ENCODE assay signal across 23 mouse cellular contexts in genomic region chr13:19449387-19449786, GRCm38 (mm10).
"Had no signal": no experiment of that assay in that cellular context is flagged by ENCODE, and none has a peak within 500 bp of the region (broad histone marks: within the 10 kb centered on the region; RNA-seq: fewer than 3 reads in every experiment).

No protein-coding gene starts in this region.

- DNase-seq: kidney, adult 2 months; kidney, postnatal 10 days; kidney, postnatal 36 days; layer of hippocampus, adult 9-11 months; liver; lung, adult 18-20 months; lung, postnatal 10 days; lung, postnatal 4 days; right cerebral cortex, adult 18-20 months; right cerebral cortex, postnatal 25 days; spleen, adult 18-20 months; thymus, postnatal 25 days had no signal

- H3K27ac ChIP-seq: kidney, embryonic 15.5 days; limb, embryonic 10.5 days; limb, embryonic 13.5 days; liver, embryonic 12.5 days; liver, embryonic 15.5 days; lung, embryonic 15.5 days; midbrain, embryonic 10.5 days; midbrain, embryonic 15.5 days; neural tube, embryonic 12.5 days; neural tube, embryonic 15.5 days; stomach, embryonic 15.5 days had no signal

- H3K4me3 ChIP-seq: kidney, embryonic 15.5 days; limb, embryonic 10.5 days; limb, embryonic 13.5 days; liver, embryonic 12.5 days; liver, embryonic 15.5 days; lung, embryonic 15.5 days; midbrain, embryonic 10.5 days; midbrain, embryonic 15.5 days; neural tube, embryonic 12.5 days; neural tube, embryonic 15.5 days; stomach, embryonic 15.5 days had no signal

- H3K36me3 ChIP-seq: kidney, embryonic 15.5 days; limb, embryonic 10.5 days; limb, embryonic 13.5 days; liver, embryonic 12.5 days; liver, embryonic 15.5 days; lung, embryonic 15.5 days; midbrain, embryonic 10.5 days; midbrain, embryonic 15.5 days; neural tube, embryonic 12.5 days; neural tube, embryonic 15.5 days; stomach, embryonic 15.5 days had no signal

- ATAC-seq: liver, embryonic 12.5 days; midbrain, embryonic 15.5 days had no signal

- H3K9ac ChIP-seq: kidney, embryonic 15.5 days; limb, embryonic 13.5 days; liver, embryonic 12.5 days; liver, embryonic 15.5 days; lung, embryonic 15.5 days; midbrain, embryonic 15.5 days; neural tube, embryonic 12.5 days; neural tube, embryonic 15.5 days; stomach, embryonic 15.5 days had no signal

- H3K27me3 ChIP-seq: kidney, embryonic 15.5 days; limb, embryonic 13.5 days; liver, embryonic 12.5 days; liver, embryonic 15.5 days; lung, embryonic 15.5 days; midbrain, embryonic 15.5 days; neural tube, embryonic 12.5 days; neural tube, embryonic 15.5 days; stomach, embryonic 15.5 days had no signal

- H3K4me1 ChIP-seq: kidney, embryonic 15.5 days; limb, embryonic 10.5 days; limb, embryonic 13.5 days; liver, embryonic 12.5 days; liver, embryonic 15.5 days; lung, embryonic 15.5 days; midbrain, embryonic 10.5 days; midbrain, embryonic 15.5 days; neural tube, embryonic 12.5 days; neural tube, embryonic 15.5 days; stomach, embryonic 15.5 days had no signal

- H3K4me2 ChIP-seq: kidney, embryonic 15.5 days; limb, embryonic 13.5 days; liver, embryonic 12.5 days; liver, embryonic 15.5 days; lung, embryonic 15.5 days; midbrain, embryonic 15.5 days; neural tube, embryonic 12.5 days; neural tube, embryonic 15.5 days; stomach, embryonic 15.5 days had no signal

- H3K9me3 ChIP-seq: kidney, embryonic 15.5 days; limb, embryonic 10.5 days; limb, embryonic 13.5 days; liver, embryonic 12.5 days; liver, embryonic 15.5 days; lung, embryonic 15.5 days; midbrain, embryonic 10.5 days; midbrain, embryonic 15.5 days; neural tube, embryonic 12.5 days; neural tube, embryonic 15.5 days; stomach, embryonic 15.5 days had no signal
